Mouse (Mus musculus): ENCODE measurements at regions not wholly inside any gene's neighbourhood (a gene's known extent, or its start where the extent isn't known, plus 50 kb on each side); places are given as distances from the start of the nearest gene placed in this dataset.

GRCm38 (mm10) chr3:41173561-41173960 lies 90.7 kb upstream of the Pgrmc2 start:
- TF ChIP-seq CTCF (IDR thresholded peaks at IDR 0.05; ENCODE audit: control insufficient read depth, insufficient read depth, insufficient read length): no peak
- no peak for TF ChIP-seq MAX (IDR thresholded peaks at IDR 0.05)
- no peak for TF ChIP-seq MYOG (IDR thresholded peaks at IDR 0.05; ENCODE audit: control insufficient read depth, extremely low read depth, insufficient read length)
- no peak for TF ChIP-seq CEBPB (IDR thresholded peaks at IDR 0.05; ENCODE audit: low read depth)

All from C2C12 (cell line).